Mouse (Mus musculus): ENCODE results near the gene Cd80. TPM values are rescaled to one million over a fixed set of nuclear protein-coding genes. Genes with fewer than 3 reads are reported as not detected.
"Not testable (repeated sequence)": the region's sequence is repeated elsewhere in the genome, so short reads cannot be mapped to it uniquely, and the experiment has no call there.

Cd80 gene
- total RNA-seq, 2 experiments from 2014 or later, result not detected

GRCm38 (mm10) chr16:38446141-38446540 lies 9.2 kb upstream of the Cd80 start:
- ATAC-seq (replicated peaks; ENCODE audit: poor library complexity, severe bottlenecking), result not testable (repeated sequence)

- no peak for ATAC-seq (replicated peaks; ENCODE audit: poor library complexity, severe bottlenecking)
Measured at GRCm38 (mm10) chr16:38447366-38447765, 8.0 kb upstream of the Cd80 start.

- no peak for ATAC-seq (replicated peaks; ENCODE audit: poor library complexity, severe bottlenecking)
Measured at GRCm38 (mm10) chr16:38448458-38448857, 6.9 kb upstream of the Cd80 start.

GRCm38 (mm10) chr16:38450707-38451106 lies 4.7 kb upstream of the Cd80 start:
- ATAC-seq (replicated peaks; ENCODE audit: poor library complexity, severe bottlenecking), result no peak

GRCm38 (mm10) chr16:38451421-38452205 lies 3.7 kb upstream of the Cd80 start:
- ATAC-seq (replicated peaks; ENCODE audit: poor library complexity, severe bottlenecking), result no peak

GRCm38 (mm10) chr16:38452442-38453202 lies 2.7 kb upstream of the Cd80 start, which contains the start of gene Adprh:
Gene Adprh (minus strand): TSS chr16:38452703.
- peak; percentile 83 for ATAC-seq (replicated peaks; ENCODE audit: poor library complexity, severe bottlenecking)

- no peak for ATAC-seq (replicated peaks; ENCODE audit: poor library complexity, severe bottlenecking)
Measured at GRCm38 (mm10) chr16:38453203-38453553, 2.2 kb upstream of the Cd80 start.

- no peak for ATAC-seq (replicated peaks; ENCODE audit: poor library complexity, severe bottlenecking)
Measured at GRCm38 (mm10) chr16:38453952-38454351, 1.4 kb upstream of the Cd80 start.

- ATAC-seq (replicated peaks; ENCODE audit: poor library complexity, severe bottlenecking), result no peak
Measured at GRCm38 (mm10) chr16:38454533-38455254, 667 bp upstream of the Cd80 start.

- peak; percentile 70 for ATAC-seq (replicated peaks; ENCODE audit: poor library complexity, severe bottlenecking)
Measured at GRCm38 (mm10) chr16:38456812-38457567, 1.6 kb downstream of the Cd80 start.

GRCm38 (mm10) chr16:38458600-38459280 lies 3.4 kb downstream of the Cd80 start:
- peak; percentile 62 for ATAC-seq (replicated peaks; ENCODE audit: poor library complexity, severe bottlenecking)

- no peak for ATAC-seq (replicated peaks; ENCODE audit: poor library complexity, severe bottlenecking)
Measured at GRCm38 (mm10) chr16:38459990-38460389, 4.6 kb downstream of the Cd80 start.

- no peak for ATAC-seq (replicated peaks; ENCODE audit: poor library complexity, severe bottlenecking)
Measured at GRCm38 (mm10) chr16:38461749-38462148, 6.4 kb downstream of the Cd80 start.

- no peak for ATAC-seq (replicated peaks; ENCODE audit: poor library complexity, severe bottlenecking)
Measured at GRCm38 (mm10) chr16:38462161-38462560, 6.8 kb downstream of the Cd80 start.

- ATAC-seq (replicated peaks; ENCODE audit: poor library complexity, severe bottlenecking), result no peak
Measured at GRCm38 (mm10) chr16:38463305-38463704, 7.9 kb downstream of the Cd80 start.

- no peak for ATAC-seq (replicated peaks; ENCODE audit: poor library complexity, severe bottlenecking)
Measured at GRCm38 (mm10) chr16:38466089-38466488, 10.7 kb downstream of the Cd80 start.

GRCm38 (mm10) chr16:38467091-38467916 lies 11.9 kb downstream of the Cd80 start:
- ATAC-seq (replicated peaks; ENCODE audit: poor library complexity, severe bottlenecking), result no peak

- no peak for ATAC-seq (replicated peaks; ENCODE audit: poor library complexity, severe bottlenecking)
Measured at GRCm38 (mm10) chr16:38467917-38468705, 12.8 kb downstream of the Cd80 start.

Data from granulocyte monocyte progenitor cell, adult 5-6 weeks (primary cell).